Mouse (Mus musculus) forebrain, embryonic 15.5 days (tissue): ENCODE data around the gene Pp2d1. TPM values are rescaled to one million over a fixed set of nuclear protein-coding genes. Genes with fewer than 3 reads are reported as not detected.

Experiments
- ATAC-seq: fragments of 200-750 bp; cut with Nextera tagmentation; replicated peaks from 2 replicates; pipeline ENCODE4 v1.8.0; 2017; ENCODE audit warnings: mild to moderate bottlenecking, moderate TSS enrichment, moderate library complexity
- H3K27ac ChIP-seq: fragments of 300-500 bp; sonication (generic); replicated peaks from 2 replicates; pipeline ENCODE4 v1.5.1; 2015; ENCODE audit warnings: mild to moderate bottlenecking, inconsistent platforms
- H3K27me3 ChIP-seq: fragments of 300-500 bp; sonication (generic); 2 replicates; pipeline ENCODE4 v1.6.1; 2015; ENCODE audit warnings: inconsistent platforms
- H3K36me3 ChIP-seq: fragments of 300-500 bp; sonication (generic); 2 replicates; pipeline ENCODE4 v1.6.1; 2015; ENCODE audit warnings: mild to moderate bottlenecking, inconsistent platforms
- H3K4me1 ChIP-seq: fragments of 300-500 bp; sonication (generic); 2 replicates; pipeline ENCODE4 v1.6.1; 2015; ENCODE audit warnings: inconsistent platforms
- H3K4me2 ChIP-seq: fragments of 300-500 bp; sonication (generic); replicated peaks from 2 replicates; pipeline ENCODE4 v1.6.1; 2015; ENCODE audit warnings: mild to moderate bottlenecking, inconsistent platforms
- H3K4me3 ChIP-seq: fragments of 300-500 bp; sonication (generic); 2 replicates; pipeline ENCODE4 v1.5.1; 2015; ENCODE audit warnings: mild to moderate bottlenecking, inconsistent platforms
- H3K9ac ChIP-seq: fragments of 300-500 bp; sonication (generic); replicated peaks from 2 replicates; pipeline ENCODE4 v1.6.1; 2015; ENCODE audit warnings: mild to moderate bottlenecking, inconsistent platforms
- H3K9me3 ChIP-seq: fragments of 300-500 bp; sonication (generic); 2 replicates; pipeline ENCODE4 v1.6.1; 2016; ENCODE audit warnings: inconsistent platforms
- WGBS: fragments of 180-500 bp; shearing (Covaris S2); methylation state at CpG from one replicate; pipeline ENCODE4 v1.1.7; 2015; ENCODE audit warnings: mixed read lengths; 5-methylcytosine and 5-hydroxymethylcytosine counted together
- polyA plus RNA-seq: library from polyadenylated mRNA; unstranded; fragments of >200 nt; fragmentation: Nextera tagmentation; extraction: Ambion mirVana; gene quantifications from 2 replicates; pipeline ENCODE4 v1.2.1, GENCODE M21; 2015

The Pp2d1 gene
- polyA plus RNA-seq, 1 experiment from 2014 or later = 0.73 TPM

DNA sequence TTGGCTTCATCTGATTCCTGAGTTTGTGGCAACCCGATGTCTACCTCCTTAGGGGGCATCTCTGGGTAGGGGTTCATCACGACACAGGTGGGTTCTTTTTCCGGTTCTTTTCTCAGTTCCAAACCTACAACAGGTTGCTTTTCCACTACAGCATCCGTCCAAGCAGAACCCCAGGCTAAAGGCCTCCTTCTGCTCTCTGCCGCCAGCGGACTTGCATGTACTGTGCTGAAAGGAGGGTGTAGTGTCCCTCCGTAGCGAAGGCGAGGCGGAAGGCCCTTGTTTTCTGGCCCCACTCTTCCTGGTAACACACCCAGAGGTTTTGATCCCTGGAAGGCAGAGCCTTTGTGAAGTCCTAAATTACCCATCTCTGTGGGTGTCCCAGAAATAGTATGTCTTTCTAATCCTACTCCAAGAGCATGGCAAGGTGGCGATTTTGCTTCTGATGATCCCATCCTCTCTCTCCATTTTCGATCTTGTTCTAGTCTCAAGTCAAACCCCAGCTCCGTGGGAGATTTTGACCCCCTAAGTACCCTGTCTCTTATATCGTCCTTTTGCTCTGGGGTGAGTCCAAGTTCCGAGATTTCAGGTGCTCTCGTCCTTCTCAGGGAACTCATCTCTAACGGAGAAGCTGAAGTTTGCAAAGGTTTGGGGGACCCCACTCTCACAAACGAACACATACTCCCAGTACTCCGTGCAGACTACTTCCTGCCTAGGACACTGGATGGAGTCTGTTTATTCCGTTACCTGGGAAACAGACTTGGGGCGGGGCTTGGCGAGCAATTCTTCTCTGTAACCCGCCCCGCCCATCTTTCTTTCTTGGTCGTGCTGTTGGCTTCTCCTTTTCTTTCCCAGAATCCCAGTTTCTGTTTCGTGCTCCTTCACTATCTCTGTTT lies 76.4 kb downstream of the Pp2d1 start, which contains the start of gene Efhb:
Gene Efhb, minus strand, starts transcription at position 719 of the 893 bp plus-strand sequence.
- no peaks in the 10 kb centered on the region for H3K36me3 ChIP-seq
- H3K4me1 ChIP-seq = peaks cover 6% of the 10 kb centered on the region
- peak within 1 kb of the TSS; percentile 68 for H3K4me2 ChIP-seq
- no peak within 1 kb of the TSS for H3K27ac ChIP-seq
- H3K27me3 ChIP-seq = no peaks in the 10 kb centered on the region
- H3K9ac ChIP-seq = peak within 1 kb of the TSS; percentile 48
- H3K4me3 ChIP-seq = peak within 1 kb of the TSS; percentile 43
- peak; percentile 97 for ATAC-seq
- WGBS = 19% methylated on average over 26 of the region's 26 CpGs
- H3K9me3 ChIP-seq = no peaks in the 10 kb centered on the region

Other genes with a start within 250 kb of the Pp2d1 start
- 0.72 and 0.93 TPM in 2 replicates for gene Efhb, start 76.1 kb downstream of the Pp2d1 start, polyA plus RNA-seq
- gene Rab5a, start 60.2 kb downstream of the Pp2d1 start, polyA plus RNA-seq = 103 and 114 TPM in 2 replicates
- 6.3 and 6.5 TPM in 2 replicates for gene Kat2b, start 27.4 kb upstream of the Pp2d1 start, polyA plus RNA-seq
- gene Sgo1, start 149.9 kb upstream of the Pp2d1 start, polyA plus RNA-seq = 18.0 and 21.9 TPM in 2 replicates